Mouse (Mus musculus) 3T3-L1 (cell line): ENCODE measurements around the gene Pigx.
"Not testable (repeated sequence)": the region's sequence is repeated elsewhere in the genome, so short reads cannot be mapped to it uniquely, and the experiment has no call there.

Experiments used
- DNase-seq: peaks from one replicate; pipeline ENCODE4 v3.0.0-alpha.2; 2015; ENCODE audit warnings: low read depth, low spot score

The Pigx gene

GRCm38 (mm10) chr16:32110951-32111699 lies 11.6 kb upstream of the Pigx start:
- peak; percentile 40 for DNase-seq

GRCm38 (mm10) chr16:32108578-32108977 lies 9.0 kb upstream of the Pigx start:
- DNase-seq, result no peak

GRCm38 (mm10) chr16:32108170-32108569 lies 8.6 kb upstream of the Pigx start:
- no peak for DNase-seq

DNA sequence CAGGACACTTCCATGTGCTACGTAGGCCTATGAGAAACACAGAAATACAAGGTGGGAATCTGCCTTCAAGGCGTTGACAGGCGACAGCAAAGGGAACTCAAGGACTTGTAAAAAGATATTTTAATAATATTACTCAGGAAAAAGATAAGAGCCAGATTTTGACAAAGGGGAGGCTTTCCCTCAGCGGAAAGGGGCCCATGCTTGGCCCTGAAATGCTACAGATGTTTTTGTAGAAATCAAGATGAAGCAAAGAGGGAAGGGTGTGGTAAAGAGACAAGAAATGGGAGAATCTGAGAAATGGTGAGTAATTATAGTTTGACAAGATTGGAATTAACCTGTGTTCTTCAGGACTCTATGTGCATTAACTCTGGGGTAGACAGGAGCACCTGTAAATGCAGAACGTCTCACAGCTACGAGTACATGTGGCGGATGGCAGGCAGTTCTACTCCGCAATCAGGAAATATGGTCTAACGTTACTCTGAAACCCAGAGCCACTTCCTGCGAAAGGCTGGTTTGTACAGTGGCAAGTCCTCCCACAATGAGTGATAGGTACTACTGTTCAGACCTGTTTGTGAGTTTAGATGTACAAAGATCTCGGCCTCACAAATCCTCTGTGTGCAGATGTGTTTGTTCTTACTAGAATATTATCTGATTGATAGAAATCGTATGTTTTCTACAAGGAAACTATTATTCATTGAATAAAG lies 8.0 kb upstream of the Pigx start:
- no peak for DNase-seq

GRCm38 (mm10) chr16:32105698-32106097 lies 6.2 kb upstream of the Pigx start:
- DNase-seq, result no peak

GRCm38 (mm10) chr16:32102295-32102694 lies 2.8 kb upstream of the Pigx start:
- DNase-seq, result no peak

DNA sequence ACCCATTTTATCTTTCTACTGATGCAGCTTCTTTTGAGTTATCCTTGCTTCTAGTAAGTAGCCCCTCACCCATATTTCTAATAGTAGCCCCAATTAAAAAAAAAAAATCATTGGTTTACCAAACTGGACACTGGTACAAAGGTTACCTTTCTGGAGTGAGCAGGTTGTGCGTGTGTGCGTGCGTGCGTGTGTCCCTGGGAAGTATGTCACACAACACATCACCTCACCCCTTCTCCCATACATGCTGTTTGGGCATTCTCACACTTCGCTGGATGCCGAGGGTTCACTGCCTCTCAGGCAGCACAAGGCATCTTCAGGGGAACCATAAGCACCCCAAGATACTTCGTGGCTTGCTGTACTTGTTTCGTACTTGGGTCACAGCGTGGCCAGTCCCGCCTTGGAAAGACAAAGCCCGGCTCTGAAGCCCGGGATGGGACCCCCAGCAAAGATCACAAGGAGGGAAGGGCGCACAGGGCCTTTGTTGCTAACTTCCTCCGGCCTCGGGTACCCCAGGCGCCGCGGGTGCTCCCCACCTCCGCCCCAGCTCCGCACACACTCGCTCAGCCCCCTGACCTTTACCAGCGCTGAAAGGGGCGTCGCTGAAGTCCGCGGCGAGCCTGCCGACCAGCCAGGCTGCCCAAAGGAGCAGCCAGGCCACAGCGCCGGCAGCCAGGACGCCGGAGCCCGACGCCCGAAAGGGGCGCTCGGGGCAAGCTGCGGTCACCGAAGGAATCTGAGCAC lies 473 bp downstream of the Pigx start:
- peak; percentile 32 for DNase-seq

- DNase-seq, result not testable (repeated sequence)
Observed at GRCm38 (mm10) chr16:32097757-32098156, 1.8 kb downstream of the Pigx start.

GRCm38 (mm10) chr16:32091466-32091865 lies 8.1 kb downstream of the Pigx start:
- no peak for DNase-seq

- no peak for DNase-seq
Observed at GRCm38 (mm10) chr16:32087629-32088443, 11.7 kb downstream of the Pigx start.

DNA sequence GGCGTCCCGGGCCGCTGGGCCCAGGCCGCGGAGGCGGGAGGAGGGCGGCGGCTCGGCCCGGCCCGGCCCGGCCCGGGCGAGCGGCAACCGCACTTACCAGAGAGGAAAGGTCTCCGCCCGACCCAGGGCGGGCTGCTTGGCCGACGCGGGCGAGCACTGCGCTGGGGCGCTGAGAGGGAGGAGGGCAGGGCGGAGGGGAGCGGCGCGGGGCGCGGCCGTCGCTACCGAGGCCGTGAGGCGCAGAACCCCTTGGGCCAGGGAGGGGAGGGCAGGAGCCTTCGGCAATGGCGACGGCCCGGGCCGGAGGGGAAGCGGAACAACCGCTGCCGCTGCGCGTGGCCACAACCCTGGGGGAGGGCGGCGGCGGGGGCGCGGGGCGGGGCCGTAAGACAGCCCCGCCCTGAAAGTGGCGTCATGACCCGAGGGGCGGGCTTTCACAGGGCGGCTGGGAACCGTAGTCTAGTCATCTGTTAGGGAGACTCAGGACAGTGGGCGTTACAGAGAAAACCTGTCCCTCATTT lies 20.5 kb downstream of the Pigx start, which contains the start of gene Pak2:
TSS of gene Pak2 (minus strand) at position 352 of the 521 bp plus-strand sequence.
- peak; percentile 83 for DNase-seq

DNA sequence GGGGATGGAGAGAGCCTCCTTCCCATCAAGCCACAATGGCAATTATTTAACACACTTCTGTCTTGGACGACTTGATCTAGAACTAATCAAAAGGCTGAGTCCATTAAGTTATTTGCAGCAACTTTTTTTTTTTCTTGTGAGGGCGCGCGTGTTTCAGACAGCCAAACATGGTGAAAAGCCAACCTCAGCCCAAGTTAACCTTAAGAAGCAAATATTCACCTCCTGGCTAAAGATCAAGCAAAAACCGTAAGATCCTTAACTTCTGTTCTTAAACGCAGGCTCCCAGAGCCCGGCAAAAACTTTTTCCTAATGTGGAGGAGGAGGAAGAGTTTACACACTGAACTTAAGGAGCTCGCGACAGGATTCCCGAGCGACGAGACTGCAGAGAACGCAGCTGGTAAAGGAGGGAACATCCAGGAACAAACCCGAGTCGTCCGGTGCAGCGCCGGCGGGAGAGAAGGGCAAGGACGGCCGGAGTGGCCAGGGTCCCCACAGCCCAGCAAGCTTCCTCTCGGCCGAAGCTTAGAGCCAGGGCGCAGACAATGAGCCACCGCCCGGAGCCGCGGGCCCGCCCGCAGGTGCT lies 21.0 kb downstream of the Pigx start:
- DNase-seq, result peak; percentile 77

- DNase-seq, result peak; percentile 44
Observed at GRCm38 (mm10) chr16:32077648-32078407, 21.7 kb downstream of the Pigx start.

DNA sequence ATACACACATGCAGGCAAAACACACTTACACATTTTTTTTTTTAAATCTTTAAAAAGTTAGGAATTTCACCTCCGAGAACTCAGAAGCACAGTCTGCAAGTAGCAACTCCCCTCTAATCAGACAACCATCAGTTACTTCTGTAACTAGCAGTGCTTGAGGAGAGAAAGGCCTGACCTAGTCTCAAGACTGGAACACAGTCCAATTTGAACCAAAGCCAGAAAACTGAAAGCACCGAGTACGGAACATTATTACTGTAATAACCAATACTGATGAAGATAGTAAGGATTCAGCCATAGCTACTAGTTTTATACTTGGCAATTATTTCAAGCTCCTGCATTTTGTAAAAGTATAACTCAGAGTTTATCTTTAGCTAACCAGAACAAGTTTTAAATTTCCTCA lies 23.1 kb downstream of the Pigx start:
- DNase-seq, result no peak

- no peak for DNase-seq
Observed at GRCm38 (mm10) chr16:32075762-32076161, 23.8 kb downstream of the Pigx start.

GRCm38 (mm10) chr16:32070070-32070469 lies 29.5 kb downstream of the Pigx start:
- DNase-seq, result not testable (repeated sequence)

DNA sequence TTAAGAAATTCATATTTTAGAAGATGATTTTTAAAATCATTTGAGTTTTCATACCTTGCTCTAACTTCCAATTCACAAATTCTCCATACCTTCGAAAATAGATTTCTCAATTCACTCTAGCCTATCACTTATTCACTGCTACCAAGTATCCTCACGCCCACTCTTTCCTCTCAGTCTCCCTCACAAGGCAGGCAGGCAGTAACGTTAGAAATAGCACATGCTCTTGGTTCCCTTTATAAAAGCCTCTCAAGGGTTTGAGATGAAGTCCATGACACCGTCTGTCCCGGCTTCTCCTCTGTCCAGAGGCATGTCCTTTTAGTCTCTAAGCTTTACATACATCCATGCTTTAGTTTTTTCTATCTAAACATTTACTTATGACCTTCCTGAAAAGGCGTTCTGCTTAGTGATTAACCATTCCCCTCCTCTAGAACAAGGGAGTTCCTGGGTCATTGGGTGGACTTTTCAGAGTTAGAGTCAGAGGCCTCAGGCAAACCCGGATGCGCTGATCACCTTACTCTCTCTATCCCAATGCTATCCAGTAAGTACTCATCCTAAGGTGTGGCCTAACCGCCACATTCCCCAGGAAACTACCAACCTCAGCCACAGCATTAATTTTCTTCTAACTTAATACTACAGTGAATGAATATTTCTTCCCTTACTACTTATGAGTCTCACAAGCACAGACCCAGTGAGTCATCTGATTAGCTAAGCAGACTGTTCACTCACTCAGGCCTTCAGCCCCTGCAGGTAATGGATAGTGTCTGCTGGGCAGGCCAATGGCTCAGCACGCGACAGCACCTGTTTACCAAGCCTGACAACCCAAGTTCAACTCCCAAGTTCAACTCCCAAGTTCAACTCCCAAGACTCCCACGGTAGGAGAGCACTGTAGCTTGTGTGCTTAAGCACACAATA lies 30.9 kb downstream of the Pigx start:
- peak; percentile 70 for DNase-seq

DNA sequence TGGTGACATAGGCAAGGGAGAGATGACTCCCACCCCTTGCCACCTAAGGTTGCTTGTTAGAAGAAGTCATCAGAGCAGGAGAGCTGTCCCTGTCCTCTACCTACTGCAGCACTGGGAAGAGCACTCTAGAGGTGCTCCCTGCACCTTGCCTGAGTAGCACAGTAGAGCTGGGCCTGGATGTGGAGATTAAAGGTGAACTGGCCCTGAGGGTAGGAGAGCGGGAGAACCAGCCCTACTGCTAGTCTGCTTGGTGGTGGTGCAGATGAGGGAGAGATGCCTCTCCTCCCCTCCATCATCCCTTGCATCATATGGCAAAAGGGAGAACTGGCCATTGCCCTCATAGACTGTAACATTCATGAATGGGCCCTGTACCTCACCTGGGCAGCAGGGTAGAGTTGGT lies 32.6 kb downstream of the Pigx start:
- no peak for DNase-seq

DNA sequence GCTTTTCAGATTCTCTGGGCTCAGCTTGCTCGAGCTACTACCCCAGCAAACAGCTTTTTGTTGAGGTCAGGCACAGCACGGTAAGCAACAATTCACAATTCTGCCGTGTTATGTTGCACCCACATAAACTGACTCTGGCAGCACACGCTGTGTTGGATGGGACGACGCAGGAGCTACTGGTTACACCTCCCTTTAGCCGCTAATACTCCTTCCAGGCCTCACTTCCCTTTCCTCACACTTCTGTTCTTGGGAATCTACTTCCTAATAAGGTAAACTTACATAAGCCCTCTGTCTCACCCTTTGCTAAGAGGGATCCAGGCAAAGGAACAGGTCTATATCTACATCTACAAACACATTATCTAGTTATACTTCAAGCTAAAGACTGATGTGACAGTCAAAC lies 35.6 kb downstream of the Pigx start:
- no peak for DNase-seq
